Mouse (Mus musculus): ENCODE data around the gene Sema3a.

Gene Sema3a

GRCm38 (mm10) chr5:13327281-13327680 is 202.1 kb downstream of the Sema3a start:
- DNase-seq, result no peak

DNA sequence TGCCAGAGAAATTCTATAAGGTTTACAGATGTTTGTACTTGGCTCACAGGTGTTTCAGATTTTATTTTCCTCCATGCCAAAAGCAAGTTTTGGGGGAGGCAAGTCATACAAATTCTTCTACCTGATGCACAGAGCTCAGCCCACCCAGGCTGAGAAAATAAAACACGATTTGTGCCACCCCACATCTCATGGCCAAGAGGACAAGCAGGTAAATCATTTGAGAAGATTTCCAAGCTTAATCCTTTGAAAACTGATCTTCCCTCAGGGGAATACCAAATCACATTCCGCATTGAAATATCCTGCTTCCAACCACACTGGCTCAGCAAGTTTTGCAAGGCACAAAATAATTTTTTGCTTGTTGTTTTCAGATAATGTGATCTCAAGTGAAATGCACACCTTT is 206.2 kb downstream of the Sema3a start:
- DNase-seq, result no peak

GRCm38 (mm10) chr5:13337665-13338064 is 212.5 kb downstream of the Sema3a start:
- no peak for DNase-seq

DNA sequence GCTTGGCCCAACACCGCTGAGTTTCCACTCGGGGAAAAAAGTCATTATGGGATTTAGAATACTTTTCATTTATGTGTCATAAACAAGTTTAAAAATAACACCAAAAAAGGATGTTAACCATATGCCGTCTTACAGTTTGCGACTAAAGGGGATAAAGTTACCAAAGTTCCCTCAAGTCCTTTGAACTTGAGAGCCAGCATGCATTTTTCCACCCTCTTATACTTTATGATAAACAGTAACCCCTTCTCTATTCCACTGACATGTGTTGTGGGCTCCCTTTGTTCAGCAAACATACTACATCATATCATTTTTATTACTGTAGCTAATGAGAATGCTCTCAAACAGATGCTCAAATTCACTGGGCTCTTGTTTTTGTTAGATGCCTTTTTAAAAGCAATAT is 221.9 kb downstream of the Sema3a start:
- DNase-seq, result no peak

DNA sequence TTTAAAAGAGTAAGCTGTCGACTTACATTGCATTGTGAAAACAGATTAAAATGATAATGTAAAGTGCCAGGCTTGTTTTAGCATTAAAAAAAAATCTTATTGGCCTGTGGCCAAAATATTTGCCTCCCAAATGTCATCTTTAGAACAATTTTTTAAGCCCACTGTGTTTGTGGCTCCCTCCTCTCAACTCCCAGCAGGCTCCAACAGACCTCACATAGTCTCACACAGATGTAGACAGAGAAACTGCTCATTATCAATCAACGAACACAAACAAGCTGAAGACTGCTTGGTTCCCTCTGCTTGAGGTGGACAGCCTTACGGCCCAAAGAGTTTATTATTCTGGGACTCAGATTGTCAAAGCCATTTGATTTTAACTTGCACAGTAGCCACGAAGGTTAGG is 226.4 kb downstream of the Sema3a start:
- no peak for DNase-seq

- DNase-seq, result no peak
Observed at GRCm38 (mm10) chr5:13352995-13353394, 227.8 kb downstream of the Sema3a start.

DNA sequence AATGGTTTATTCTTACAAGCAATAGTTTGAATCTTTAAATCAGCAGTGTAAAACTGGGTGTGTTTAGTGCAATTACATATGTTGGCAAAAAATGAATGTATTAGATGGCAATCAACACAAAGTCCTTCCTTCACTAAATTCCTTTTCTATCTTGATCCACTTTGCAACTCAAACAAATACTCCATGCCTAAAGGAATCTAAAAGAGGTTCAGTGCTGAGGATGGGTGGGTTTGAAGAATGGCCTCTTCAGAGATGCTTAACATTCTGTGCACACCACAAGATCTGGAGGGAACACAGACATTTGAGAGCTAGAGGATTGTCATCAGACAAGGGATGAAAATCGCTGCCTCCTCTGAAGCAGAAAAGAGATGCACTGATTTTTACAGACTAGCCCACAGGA is 228.3 kb downstream of the Sema3a start:
- no peak for DNase-seq

GRCm38 (mm10) chr5:13354913-13355312 is 229.7 kb downstream of the Sema3a start:
- no peak for DNase-seq

- no peak for DNase-seq
Observed at GRCm38 (mm10) chr5:13358770-13359169, 233.6 kb downstream of the Sema3a start.

GRCm38 (mm10) chr5:13360711-13361110 is 235.5 kb downstream of the Sema3a start:
- DNase-seq, result no peak

DNA sequence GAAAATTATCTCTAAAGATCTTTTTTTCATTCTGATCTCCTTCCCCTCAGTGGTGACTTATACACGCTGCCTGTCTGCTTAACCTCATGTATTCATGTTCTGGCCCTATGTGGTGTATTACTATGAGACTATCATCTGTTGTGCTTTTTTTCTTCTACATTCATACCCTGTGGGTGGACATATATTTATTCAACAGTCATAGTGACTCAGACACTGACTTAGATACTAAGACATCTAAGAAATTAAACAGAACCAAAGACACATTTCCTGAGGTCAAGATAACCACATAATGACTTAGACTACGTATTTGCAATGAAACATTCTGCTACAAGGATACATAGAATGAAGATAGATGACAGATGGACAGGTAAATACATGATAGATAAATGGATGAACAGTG is 239.9 kb downstream of the Sema3a start:
- no peak for DNase-seq

GRCm38 (mm10) chr5:13379223-13379622 is 254.0 kb downstream of the Sema3a start:
- DNase-seq, result no peak

GRCm38 (mm10) chr5:13384047-13384446 is 258.8 kb downstream of the Sema3a start:
- DNase-seq, result no peak

DNA sequence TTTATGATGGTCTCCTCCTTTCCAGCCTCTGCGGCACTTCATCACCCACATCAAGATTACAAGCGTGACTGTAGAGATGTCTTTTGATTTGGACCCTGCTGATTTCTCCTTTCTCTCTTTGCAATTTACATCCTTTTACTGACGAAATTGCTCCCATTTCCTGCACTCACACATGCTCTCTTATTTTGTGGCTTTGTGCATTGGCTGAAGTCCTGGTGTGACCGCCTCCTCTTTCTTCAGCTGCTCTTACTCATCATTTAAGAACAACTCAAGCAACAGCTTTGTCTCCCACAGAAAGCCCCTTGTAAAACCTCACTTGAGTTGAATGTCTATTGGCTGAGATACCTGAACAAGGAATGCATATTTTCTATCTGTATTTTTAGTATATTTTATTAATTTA is 259.5 kb downstream of the Sema3a start:
- DNase-seq, result no peak

- DNase-seq, result no peak
Observed at GRCm38 (mm10) chr5:13386603-13387002, 261.4 kb downstream of the Sema3a start.

GRCm38 (mm10) chr5:13387679-13388078 is 262.5 kb downstream of the Sema3a start:
- no peak for DNase-seq

GRCm38 (mm10) chr5:13389995-13390394 is 264.8 kb downstream of the Sema3a start:
- DNase-seq, result no peak

- DNase-seq, result no peak
Observed at GRCm38 (mm10) chr5:13405432-13405831, 280.2 kb downstream of the Sema3a start.

- no peak for DNase-seq
Observed at GRCm38 (mm10) chr5:13406131-13406530, 280.9 kb downstream of the Sema3a start.

DNA sequence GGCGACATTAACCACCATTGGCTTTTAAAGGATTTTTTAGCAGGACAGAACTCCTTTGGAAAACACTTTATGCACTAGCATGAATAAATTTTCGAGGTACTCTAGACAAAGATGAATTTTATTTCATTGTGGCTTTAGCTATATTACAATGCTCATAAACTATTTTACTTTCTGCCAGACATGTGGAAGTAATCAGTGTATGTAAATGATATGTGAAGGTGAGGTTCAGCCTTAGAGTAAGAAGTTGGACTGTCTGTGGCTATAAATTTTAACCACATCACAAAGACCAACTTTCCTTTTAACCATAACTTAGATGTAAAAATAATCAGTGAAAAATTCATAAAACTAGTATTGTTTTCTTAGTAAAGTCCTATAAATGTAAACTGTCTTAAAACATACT is 286.7 kb downstream of the Sema3a start:
- no peak for DNase-seq

DNA sequence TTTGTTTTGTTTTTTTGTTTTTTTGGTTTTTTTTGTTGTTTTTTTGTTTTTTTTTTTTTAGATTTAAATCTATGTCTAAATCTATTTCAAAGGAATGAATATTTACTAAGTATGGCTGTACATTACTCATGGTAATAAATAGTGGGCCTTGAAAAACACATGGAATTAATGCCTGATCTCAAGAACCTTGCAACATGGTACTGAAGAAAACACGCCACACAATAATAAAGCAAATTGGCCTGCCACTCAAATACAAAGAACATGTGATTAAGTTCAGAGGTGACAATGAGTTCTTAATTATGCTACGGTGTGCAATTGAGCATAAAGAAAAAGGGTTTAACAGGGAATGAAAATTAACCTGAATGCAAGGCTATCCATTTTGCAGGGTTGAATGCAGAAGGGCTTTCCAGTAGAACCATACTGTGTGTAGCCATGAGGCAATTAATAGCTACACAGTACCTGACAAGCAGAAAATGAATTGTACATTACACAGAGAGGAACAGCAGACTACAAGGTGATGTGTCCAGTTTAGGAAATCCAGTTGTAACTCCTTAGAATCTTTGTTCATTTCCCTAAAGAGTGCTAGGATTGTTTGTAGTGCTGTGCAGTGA is 288.8 kb downstream of the Sema3a start:
- DNase-seq, result no peak

GRCm38 (mm10) chr5:13416960-13417710 is 291.9 kb downstream of the Sema3a start:
- no peak for DNase-seq

GRCm38 (mm10) chr5:13421276-13421925 is 296.2 kb downstream of the Sema3a start:
- DNase-seq, result no peak

- no peak for DNase-seq
Observed at GRCm38 (mm10) chr5:13428702-13429101, 303.5 kb downstream of the Sema3a start.

Measured in kidney, adult 18-20 months (tissue).